Mouse (Mus musculus): ENCODE data around the gene Syt3.

The Syt3 gene

GRCm38 (mm10) chr7:44383980-44384715 lies at the start of gene Syt3:
TSS of gene Syt3 (plus strand) at chr7:44384102.
- DNase-seq (ENCODE audit: low read depth, low spot score) = no peak

DNA sequence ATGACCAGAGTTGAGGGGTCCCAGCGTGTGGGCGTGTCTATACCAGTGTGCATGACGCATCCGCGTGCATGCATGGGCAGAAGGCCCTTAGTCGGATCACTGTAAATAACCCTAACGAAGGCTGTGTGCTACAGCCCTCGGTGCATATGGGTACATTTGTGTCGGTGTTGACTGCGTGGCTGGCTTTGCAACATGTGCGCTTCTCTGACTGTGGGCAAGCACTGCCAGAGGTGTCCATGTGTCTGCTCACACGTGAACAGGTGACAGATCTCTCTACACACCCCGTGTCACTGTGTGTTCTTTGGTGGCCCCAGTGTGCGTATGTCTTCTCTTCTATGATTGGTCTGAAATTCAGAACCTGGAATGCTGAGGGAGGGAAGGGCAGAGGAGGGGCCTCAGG lies 49.8 kb upstream of the Syt3 start:
- no peak for DNase-seq (ENCODE audit: low read depth, low spot score)

DNA sequence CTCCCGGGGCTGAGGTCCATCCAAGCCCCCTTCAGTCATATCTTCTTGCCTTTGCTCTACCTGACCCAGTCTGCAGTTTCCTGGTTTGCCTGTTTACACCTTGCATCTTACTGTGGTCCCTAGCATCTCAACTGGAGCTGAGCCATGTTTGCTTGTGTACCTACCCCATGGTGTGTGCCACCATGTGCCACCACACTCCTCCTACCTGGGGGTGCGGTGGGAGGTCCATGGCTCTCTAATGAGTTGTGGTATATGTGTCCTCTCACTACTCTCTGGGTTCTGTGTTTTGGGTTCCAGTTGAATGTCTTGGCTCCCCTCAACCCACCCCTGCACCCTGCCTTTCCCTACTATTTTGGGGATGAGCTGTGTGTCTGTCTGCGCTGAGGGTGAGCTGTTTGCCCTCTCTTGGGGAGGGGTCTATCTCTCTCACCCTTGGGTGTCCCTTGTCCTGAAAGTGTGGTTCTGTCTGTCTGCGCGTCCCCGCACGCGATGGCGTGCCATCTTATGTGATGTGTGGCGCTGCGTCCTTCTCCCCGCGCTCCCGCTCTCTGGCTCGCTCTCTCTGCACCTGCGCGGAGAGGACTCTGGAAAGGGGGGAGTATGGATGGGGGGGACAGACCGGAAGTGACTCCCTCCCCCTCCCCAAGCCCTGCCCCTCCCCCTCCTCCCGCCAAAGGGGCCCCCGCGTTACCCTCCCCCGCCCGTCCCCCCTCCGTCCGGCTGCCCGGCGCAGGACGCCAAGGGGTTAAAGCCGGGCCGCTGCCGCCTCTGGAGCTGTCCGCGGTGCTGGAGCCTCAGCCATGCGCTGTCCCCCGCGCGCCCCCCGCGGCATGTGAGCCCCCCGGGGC lies 48.6 kb upstream of the Syt3 start:
- no peak for DNase-seq (ENCODE audit: low read depth, low spot score)

GRCm38 (mm10) chr7:44336046-44337021 lies 47.6 kb upstream of the Syt3 start:
- no peak for DNase-seq (ENCODE audit: low read depth, low spot score)

- DNase-seq (ENCODE audit: low read depth, low spot score) = no peak
These were observed 46.6 kb upstream of the Syt3 start for GRCm38 (mm10) chr7:44337121-44337849.

DNA sequence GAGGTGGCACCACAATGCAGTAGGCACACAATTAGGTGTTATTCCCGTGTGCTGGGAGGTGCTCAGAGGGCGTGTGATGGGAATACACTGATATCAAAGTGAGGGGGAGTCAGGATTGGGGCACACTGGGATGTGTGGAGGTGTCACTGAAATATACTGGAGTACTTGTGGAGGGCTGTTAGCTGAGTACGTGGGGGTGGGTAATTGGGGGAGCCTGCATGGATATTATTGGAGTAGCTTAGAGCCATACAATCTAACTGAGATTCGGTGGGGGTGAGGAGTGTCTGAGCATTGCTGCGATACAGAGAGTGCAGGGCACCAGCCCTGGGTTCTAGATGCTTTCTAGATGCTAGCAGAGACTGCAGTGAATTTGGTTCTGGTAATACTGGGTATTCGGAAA lies 43.7 kb upstream of the Syt3 start:
- no peak for DNase-seq (ENCODE audit: low read depth, low spot score)

- DNase-seq (ENCODE audit: low read depth, low spot score) = no peak
These were observed 42.8 kb upstream of the Syt3 start for GRCm38 (mm10) chr7:44341119-44341518.

DNA sequence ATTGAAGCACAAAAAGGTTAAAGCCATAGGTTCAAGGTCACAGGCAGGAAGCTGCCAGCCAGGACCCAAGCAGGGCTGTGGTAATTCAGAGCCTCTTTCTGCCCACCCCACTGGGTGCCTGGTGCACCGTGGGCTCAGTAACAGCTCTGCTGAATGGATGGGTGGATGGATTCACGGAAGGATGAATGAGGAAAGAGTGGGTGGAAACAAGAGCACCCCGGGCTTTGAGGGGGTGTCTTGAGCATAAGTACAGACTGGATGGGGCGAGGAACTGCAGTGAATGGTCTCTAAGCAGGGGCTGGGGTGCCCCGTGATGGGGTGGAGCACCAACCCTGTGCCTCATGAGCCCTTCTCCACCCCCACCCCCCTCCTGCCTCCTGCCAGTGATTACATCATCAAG lies 42.2 kb upstream of the Syt3 start:
- no peak for DNase-seq (ENCODE audit: low read depth, low spot score)

DNA sequence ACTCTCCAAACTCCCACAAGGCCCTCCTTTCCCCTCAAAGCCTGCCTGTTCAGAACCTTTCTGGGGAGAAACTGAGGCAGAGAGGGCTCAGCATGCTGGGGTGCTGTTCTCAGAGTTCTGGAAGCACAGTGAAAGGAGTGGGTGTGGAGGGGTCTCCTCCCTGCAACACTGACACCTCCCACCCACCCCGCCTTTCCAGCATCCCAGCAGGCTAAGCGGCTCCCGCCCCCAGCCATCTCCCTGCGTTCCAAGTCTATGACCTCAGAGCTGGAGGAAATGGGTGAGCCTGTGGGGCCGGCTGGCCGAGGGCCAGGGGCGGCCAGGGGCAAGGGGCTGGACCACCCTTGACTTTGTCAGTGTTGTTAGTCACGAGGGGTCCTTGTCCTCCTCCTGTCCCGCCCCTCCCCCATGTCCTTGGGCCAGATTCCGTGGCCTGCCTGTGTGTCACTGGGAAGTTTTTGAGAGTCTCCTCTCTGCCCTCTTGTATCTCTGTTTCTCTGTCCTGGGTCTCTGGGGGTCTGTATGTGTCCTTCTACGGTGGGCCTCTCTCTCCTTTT lies 40.4 kb upstream of the Syt3 start:
- DNase-seq (ENCODE audit: low read depth, low spot score) = no peak

- no peak for DNase-seq (ENCODE audit: low read depth, low spot score)
These were observed 39.3 kb upstream of the Syt3 start for GRCm38 (mm10) chr7:44344622-44345021.

- DNase-seq (ENCODE audit: low read depth, low spot score) = no peak
These were observed 34.9 kb upstream of the Syt3 start for GRCm38 (mm10) chr7:44349043-44349442.

GRCm38 (mm10) chr7:44350957-44351711 lies 32.8 kb upstream of the Syt3 start:
- DNase-seq (ENCODE audit: low read depth, low spot score) = peak; percentile 52

- DNase-seq (ENCODE audit: low read depth, low spot score) = no peak
These were observed 31.8 kb upstream of the Syt3 start for GRCm38 (mm10) chr7:44351881-44352749.

GRCm38 (mm10) chr7:44352750-44353600 lies 30.9 kb upstream of the Syt3 start:
- no peak for DNase-seq (ENCODE audit: low read depth, low spot score)

GRCm38 (mm10) chr7:44353601-44354340 lies 30.1 kb upstream of the Syt3 start:
- no peak for DNase-seq (ENCODE audit: low read depth, low spot score)

- DNase-seq (ENCODE audit: low read depth, low spot score) = no peak
These were observed 28.5 kb upstream of the Syt3 start for GRCm38 (mm10) chr7:44355411-44355810.

Measured in c-Kit-negative CD71-positive TER-119-positive erythroid progenitor cells, embryonic 14.5 days (primary cell).